Mouse (Mus musculus) CD4-positive helper T cell, adult 2 months (primary cell): ENCODE data around the gene Gbp7.
A peak's percentile ranks its signal among the peaks of the same experiment; 100 is the strongest.
"Not testable (repeated sequence)": the region's sequence is repeated elsewhere in the genome, so short reads cannot be mapped to it uniquely, and the experiment has no call there.

Experiments used
- DNase-seq: peaks from one replicate; pipeline ENCODE4 v3.0.0-alpha.2; 2012; ENCODE audit warnings: low read depth, missing footprints, low spot score

Gbp7 gene

GRCm38 (mm10) chr3:142530087-142530953 is at the start of gene Gbp7:
Gbp7 (plus strand) TSS chr3:142530342.
- peak; percentile 84 for DNase-seq

- peak; percentile 71 for DNase-seq
These were observed 39.7 kb upstream of the Gbp7 start for GRCm38 (mm10) chr3:142490465-142490864.

GRCm38 (mm10) chr3:142493536-142494061 is 36.5 kb upstream of the Gbp7 start, which contains the start of gene Gbp5:
Gbp5 (plus strand) TSS chr3:142493978.
- DNase-seq: peak; percentile 88

- no peak for DNase-seq
These were observed 34.9 kb upstream of the Gbp7 start for GRCm38 (mm10) chr3:142495146-142495655.

- peak; percentile 65 for DNase-seq
These were observed 33.7 kb upstream of the Gbp7 start for GRCm38 (mm10) chr3:142496113-142497101.

GRCm38 (mm10) chr3:142497123-142497841 is 32.9 kb upstream of the Gbp7 start:
- DNase-seq: peak; percentile 71

GRCm38 (mm10) chr3:142498941-142499340 is 31.2 kb upstream of the Gbp7 start:
- DNase-seq: no peak

GRCm38 (mm10) chr3:142528116-142528515 is 2.0 kb upstream of the Gbp7 start:
- DNase-seq: no peak

GRCm38 (mm10) chr3:142529597-142529996 is 545 bp upstream of the Gbp7 start:
- no peak for DNase-seq

GRCm38 (mm10) chr3:142531595-142531994 is 1.5 kb downstream of the Gbp7 start:
- DNase-seq: no peak

GRCm38 (mm10) chr3:142533185-142533584 is 3.0 kb downstream of the Gbp7 start:
- DNase-seq: peak; percentile 60

- no peak for DNase-seq
These were observed 5.5 kb downstream of the Gbp7 start for GRCm38 (mm10) chr3:142535667-142536066.

GRCm38 (mm10) chr3:142541391-142541790 is 11.2 kb downstream of the Gbp7 start:
- DNase-seq: no peak

GRCm38 (mm10) chr3:142542776-142543175 is 12.6 kb downstream of the Gbp7 start:
- not testable (repeated sequence) for DNase-seq

GRCm38 (mm10) chr3:142546690-142547089 is 16.5 kb downstream of the Gbp7 start:
- peak; percentile 77 for DNase-seq

- DNase-seq: peak; percentile 44
These were observed 20.0 kb downstream of the Gbp7 start for GRCm38 (mm10) chr3:142550052-142550676.

- no peak for DNase-seq
These were observed 24.5 kb downstream of the Gbp7 start for GRCm38 (mm10) chr3:142554601-142555000.

- no peak for DNase-seq
These were observed 25.5 kb downstream of the Gbp7 start for GRCm38 (mm10) chr3:142555623-142556022.

- peak; percentile 40 for DNase-seq
These were observed 29.6 kb downstream of the Gbp7 start, which contains the start of gene Gbp3 for GRCm38 (mm10) chr3:142559632-142560228. Gbp3 (plus strand) TSS chr3:142560026.
